Mouse (Mus musculus) heart, postnatal 0 days (tissue): ENCODE measurements at regions not wholly inside any gene's neighbourhood (a gene's known extent, or its start where the extent isn't known, plus 50 kb on each side); places are given as distances from the start of the nearest gene placed in this dataset.

ENCODE experiments used
- ATAC-seq: fragments of 200-750 bp; cut with Nextera tagmentation; 2 replicates; pipeline ENCODE4 v1.8.0; 2017; ENCODE audit warnings: low read depth, moderate number of reproducible peaks, moderate library complexity; ENCODE audit not compliant: insufficient read depth
- DNase-seq: peaks from one replicate; pipeline ENCODE4 v3.0.0-alpha.2; 2016; ENCODE audit warnings: low spot score
- H3K27ac ChIP-seq: fragments of 300-500 bp; sonication (generic); 2 replicates; pipeline ENCODE4 v1.5.1; 2014; ENCODE audit warnings: low read depth, mild to moderate bottlenecking
- H3K27me3 ChIP-seq: fragments of 300-500 bp; sonication (generic); 2 replicates; pipeline ENCODE4 v1.6.1; 2014; ENCODE audit warnings: low read length, mixed read lengths; ENCODE audit not compliant: control insufficient read depth, insufficient read depth
- H3K36me3 ChIP-seq: fragments of 300-500 bp; sonication (generic); replicated peaks from 2 replicates; pipeline ENCODE4 v1.6.1; 2014; ENCODE audit warnings: low read length, mixed read lengths; ENCODE audit not compliant: control insufficient read depth, insufficient read depth
- H3K4me1 ChIP-seq: fragments of 300-500 bp; sonication (generic); 2 replicates; pipeline ENCODE4 v1.6.1; 2014; ENCODE audit warnings: antibody characterized with exemption; ENCODE audit not compliant: control insufficient read depth, insufficient read depth
- H3K4me2 ChIP-seq: fragments of 300-500 bp; sonication (generic); 2 replicates; pipeline ENCODE4 v1.6.1; 2014; ENCODE audit warnings: low read depth, mild to moderate bottlenecking, low read length, moderate library complexity
- H3K4me3 ChIP-seq: fragments of 300-500 bp; sonication (generic); 2 replicates; pipeline ENCODE4 v1.5.1; 2014; ENCODE audit warnings: low read depth, low read length
- H3K9ac ChIP-seq: fragments of 300-500 bp; sonication (generic); replicated peaks from 2 replicates; pipeline ENCODE4 v1.6.1; 2014; ENCODE audit warnings: low read depth, low read length, mixed read lengths
- H3K9me3 ChIP-seq: fragments of 300-500 bp; sonication (generic); replicated peaks from 2 replicates; pipeline ENCODE4 v1.6.1; 2016; ENCODE audit warnings: low read length; ENCODE audit not compliant: control insufficient read depth
- CTCF ChIP-seq: IDR thresholded peaks from 2 replicates; pipeline ENCODE4 v1.5.1; 2016; ENCODE audit warnings: antibody characterized with exemption, control low read depth, low read depth
- EP300 ChIP-seq: IDR thresholded peaks from 2 replicates; pipeline ENCODE4 v1.6.1; 2016; ENCODE audit warnings: antibody characterized with exemption, low read depth
- WGBS: fragments of 180-500 bp; shearing (Covaris S2); extraction: QIAGEN DNeasy Blood & Tissue Kit; methylation state at CpG from one replicate; pipeline ENCODE4 v1.1.7; 2014; 5-methylcytosine and 5-hydroxymethylcytosine counted together

GRCm38 (mm10) chr10:95083341-95084148, 138.9 kb upstream of the Plxnc1 start:
- no peaks in the 10 kb centered on the region for H3K9me3 ChIP-seq
- TF ChIP-seq EP300 (no peak), CTCF (no peak)
- H3K4me2 ChIP-seq = no peak overlapping the region
- H3K4me1 ChIP-seq = no peaks in the 10 kb centered on the region
- H3K36me3 ChIP-seq = no peaks in the 10 kb centered on the region
- 59% methylated on average over 14 of the region's 14 CpGs for WGBS
- no peak overlapping the region for H3K9ac ChIP-seq
- no peak for ATAC-seq
- H3K27ac ChIP-seq = no peak overlapping the region
- no peaks in the 10 kb centered on the region for H3K27me3 ChIP-seq
- no peak for DNase-seq
- H3K4me3 ChIP-seq = no peak overlapping the region

GRCm38 (mm10) chr10:95082634-95083033, 138.0 kb upstream of the Plxnc1 start:
- H3K27me3 ChIP-seq = no peaks in the 10 kb centered on the region
- DNase-seq (no peak), ATAC-seq (no peak)
- H3K4me1 ChIP-seq = no peaks in the 10 kb centered on the region
- 91% methylated on average over 5 of the region's 5 CpGs for WGBS
- no peak overlapping the region for H3K27ac ChIP-seq
- no peak for TF ChIP-seq EP300
- no peak for TF ChIP-seq CTCF
- H3K9ac ChIP-seq = no peak overlapping the region
- H3K4me3 ChIP-seq = no peak overlapping the region
- no peak overlapping the region for H3K4me2 ChIP-seq
- H3K36me3 ChIP-seq = no peaks in the 10 kb centered on the region
- H3K9me3 ChIP-seq = no peaks in the 10 kb centered on the region

GRCm38 (mm10) chr10:95079979-95080378, 135.3 kb upstream of the Plxnc1 start:
- no peak overlapping the region for H3K4me2 ChIP-seq
- 79% methylated on average over 5 of the region's 5 CpGs for WGBS

GRCm38 (mm10) chr10:95076421-95076820, 131.8 kb upstream of the Plxnc1 start:
- Histone ChIP-seq H3K36me3 (no peaks in the 10 kb centered on the region), H3K9ac (no peak overlapping the region), H3K4me1 (peaks cover 9% of the 10 kb centered on the region; the same call in 1 of the 2 replicates), H3K27me3 (no peaks in the 10 kb centered on the region), H3K27ac (no peak overlapping the region), H3K9me3 (no peaks in the 10 kb centered on the region), H3K4me3 (no peak overlapping the region), H3K4me2 (no peak overlapping the region)
- WGBS = 65% methylated on average over 5 of the region's 5 CpGs
- ATAC-seq = no peak
- DNase-seq = no peak
- TF ChIP-seq EP300 (no peak), CTCF (no peak)

More at GRCm38 (mm10) chr10:95079979-95080378, 135.3 kb upstream of the Plxnc1 start:
- H3K4me1 ChIP-seq = peaks cover 6% of the 10 kb centered on the region; the same call in 1 of the 2 replicates
- no peaks in the 10 kb centered on the region for H3K36me3 ChIP-seq
- no peak overlapping the region for H3K9ac ChIP-seq
- DNase-seq = no peak
- H3K4me3 ChIP-seq = no peak overlapping the region
- no peak for ATAC-seq
- TF ChIP-seq CTCF (no peak), EP300 (no peak)
- H3K9me3 ChIP-seq = no peaks in the 10 kb centered on the region
- no peak overlapping the region for H3K27ac ChIP-seq
- H3K27me3 ChIP-seq = no peaks in the 10 kb centered on the region

- Histone ChIP-seq H3K27ac (no peak overlapping the region), H3K4me2 (no peak overlapping the region), H3K9me3 (no peaks in the 10 kb centered on the region), H3K4me1 (peaks cover 9% of the 10 kb centered on the region; the same call in 1 of the 2 replicates), H3K9ac (no peak overlapping the region), H3K4me3 (no peak overlapping the region), H3K27me3 (no peaks in the 10 kb centered on the region), H3K36me3 (no peaks in the 10 kb centered on the region)
- TF ChIP-seq EP300 (no peak), CTCF (no peak)
- no peak for ATAC-seq
- WGBS = 72% methylated on average over 4 of the region's 4 CpGs
- no peak for DNase-seq
Observed at GRCm38 (mm10) chr10:95075897-95076296, 131.3 kb upstream of the Plxnc1 start.
